Mouse (Mus musculus) embryonic fibroblast, embryonic 13.5 days (primary cell): ENCODE data around the gene Fstl3. TPM values are rescaled to one million over a fixed set of nuclear protein-coding genes. Genes with fewer than 3 reads are reported as not detected.

Source experiments
- H3K27ac ChIP-seq: 2 replicates; pipeline ENCODE4 v1.5.1; 2012; ENCODE audit warnings: low read length, control low read depth, inconsistent platforms; ENCODE audit not compliant: insufficient read depth
- H3K4me1 ChIP-seq: 2 replicates; pipeline ENCODE4 v1.6.1; 2011; ENCODE audit warnings: low read length; ENCODE audit not compliant: control insufficient read depth, insufficient read depth
- H3K4me3 ChIP-seq: 2 replicates; pipeline ENCODE4 v1.5.1; 2011; ENCODE audit warnings: mild to moderate bottlenecking, control low read depth, low read length; ENCODE audit not compliant: insufficient read depth
- CTCF ChIP-seq: IDR thresholded peaks from 2 replicates; pipeline ENCODE4 v1.5.1; 2011; ENCODE audit warnings: mild to moderate bottlenecking, control low read depth, low read length, moderate library complexity, borderline replicate concordance; ENCODE audit not compliant: insufficient read depth
- POLR2A ChIP-seq: IDR thresholded peaks from 2 replicates; pipeline ENCODE4 v1.6.1; 2011; ENCODE audit warnings: low read depth, mild to moderate bottlenecking, control low read depth, low read length, moderate library complexity
- polyA plus RNA-seq: library from polyadenylated mRNA; stranded (reverse); fragments of >200 nt; gene quantifications from 2 replicates; pipeline ENCODE4 v1.2.4, GENCODE M21; 2011; ENCODE audit warnings: low read depth; ENCODE audit not compliant: missing spikeins, insufficient read length

The Fstl3 gene
- polyA plus RNA-seq, 1 experiment, result 21.9 TPM

GRCm38 (mm10) chr10:79795905-79796304, 18.8 kb downstream of the Fstl3 start:
- no peak overlapping the region for H3K27ac ChIP-seq
- no peaks in the 10 kb centered on the region for H3K4me1 ChIP-seq
- no peak for TF ChIP-seq CTCF
- TF ChIP-seq POLR2A, result no peak
- H3K4me3 ChIP-seq, result no peak overlapping the region

GRCm38 (mm10) chr10:79797326-79797725, 20.3 kb downstream of the Fstl3 start:
- TF ChIP-seq CTCF (no peak), POLR2A (no peak)
- peaks cover 4% of the 10 kb centered on the region for H3K4me1 ChIP-seq
- no peak overlapping the region for H3K27ac ChIP-seq
- H3K4me3 ChIP-seq, result no peak overlapping the region

- TF ChIP-seq POLR2A, result no peak
- TF ChIP-seq CTCF, result no peak
- Histone ChIP-seq H3K4me1 (peaks cover 4% of the 10 kb centered on the region), H3K27ac (no peak overlapping the region), H3K4me3 (no peak overlapping the region)
These were observed 21.3 kb downstream of the Fstl3 start for GRCm38 (mm10) chr10:79798289-79798928.

- H3K27ac ChIP-seq, result no peak overlapping the region
- no peak overlapping the region for H3K4me3 ChIP-seq
- TF ChIP-seq CTCF, result no peak
- peaks cover 4% of the 10 kb centered on the region for H3K4me1 ChIP-seq
These were observed 23.4 kb downstream of the Fstl3 start for GRCm38 (mm10) chr10:79800508-79800907.

DNA sequence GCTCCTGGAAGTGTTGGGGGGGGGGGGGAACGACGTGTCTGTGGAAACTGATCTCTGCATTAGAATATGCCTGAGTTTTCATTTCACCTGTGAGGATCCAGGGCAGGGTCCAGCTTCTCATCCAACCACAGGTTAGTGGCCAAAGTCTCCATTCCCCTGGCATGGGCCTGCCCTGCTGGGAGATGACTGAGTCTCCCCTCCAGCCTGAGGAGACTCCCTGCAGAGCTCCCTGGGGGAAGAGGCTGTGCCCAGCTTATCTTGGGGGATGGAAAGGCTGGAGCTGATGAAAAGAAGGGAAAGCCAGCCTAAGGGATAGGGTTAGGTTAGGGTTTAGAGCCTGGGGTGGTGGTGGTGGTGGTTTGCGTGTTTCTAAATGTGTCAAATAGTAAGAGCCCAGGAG, 24.8 kb downstream of the Fstl3 start:
- Histone ChIP-seq H3K4me1 (peaks cover 4% of the 10 kb centered on the region), H3K27ac (no peak overlapping the region), H3K4me3 (no peak overlapping the region)
- TF ChIP-seq POLR2A (no peak), CTCF (no peak)

DNA sequence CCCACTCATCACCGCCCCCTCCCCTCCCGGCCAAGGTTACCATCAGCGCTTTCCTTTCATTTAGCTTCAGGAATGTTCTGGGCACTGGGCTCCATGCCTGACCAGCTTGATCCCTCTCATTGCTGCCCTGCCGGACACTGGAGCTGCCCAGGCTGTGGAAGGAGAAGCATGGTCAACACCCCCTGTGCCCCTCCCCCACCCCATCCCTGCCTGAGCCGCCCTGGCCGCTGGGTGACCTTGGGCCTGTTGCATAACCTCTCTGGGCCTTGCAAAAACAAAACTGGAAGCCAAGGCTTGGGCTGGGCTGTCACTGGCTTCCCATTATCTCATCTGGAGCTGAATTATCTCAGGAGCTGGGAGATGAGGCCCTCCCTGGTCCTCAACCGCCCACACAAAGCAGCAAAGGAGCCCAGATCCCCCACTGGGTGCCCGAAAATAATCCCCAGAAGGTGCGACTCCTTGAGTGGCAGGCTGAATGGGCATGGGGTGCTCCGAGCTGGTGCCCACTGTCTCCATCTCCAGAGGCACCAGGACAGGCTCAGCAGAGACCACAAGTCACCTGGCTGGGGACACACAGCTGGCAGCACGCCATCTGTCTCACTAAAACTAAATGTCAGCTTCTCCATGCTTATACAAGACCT, 25.4 kb downstream of the Fstl3 start:
- Histone ChIP-seq H3K4me3 (no peak overlapping the region), H3K4me1 (peaks cover 4% of the 10 kb centered on the region), H3K27ac (no peak overlapping the region)
- TF ChIP-seq POLR2A, result no peak
- TF ChIP-seq CTCF, result no peak

- TF ChIP-seq CTCF (no peak), POLR2A (no peak)
- Histone ChIP-seq H3K27ac (no peak overlapping the region), H3K4me3 (no peak overlapping the region), H3K4me1 (peaks cover 4% of the 10 kb centered on the region)
These were observed 26.7 kb downstream of the Fstl3 start for GRCm38 (mm10) chr10:79803716-79804323.

DNA sequence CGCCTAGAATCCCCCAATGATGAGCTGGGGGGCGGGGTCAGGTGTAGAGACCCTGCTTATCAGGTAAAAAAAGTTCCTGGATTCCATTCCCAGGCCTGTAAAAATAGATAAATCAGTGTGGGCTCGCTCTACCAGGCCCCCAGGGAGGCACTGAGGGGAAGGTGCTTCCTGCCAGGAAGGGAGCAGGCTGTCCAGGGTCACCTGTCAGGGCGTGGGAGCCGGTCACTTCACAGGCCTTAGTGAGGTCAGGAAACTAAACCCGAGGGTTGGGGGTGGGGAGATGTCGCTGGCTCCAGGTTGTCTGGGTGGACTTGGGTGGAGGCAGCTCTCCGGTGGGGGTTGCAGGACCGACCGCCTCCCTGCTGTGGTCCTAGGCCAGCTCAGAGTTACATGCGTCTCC, 28.6 kb downstream of the Fstl3 start:
- H3K4me1 ChIP-seq, result peaks cover 4% of the 10 kb centered on the region
- no peak overlapping the region for H3K4me3 ChIP-seq
- TF ChIP-seq POLR2A (no peak), CTCF (no peak)
- no peak overlapping the region for H3K27ac ChIP-seq

DNA sequence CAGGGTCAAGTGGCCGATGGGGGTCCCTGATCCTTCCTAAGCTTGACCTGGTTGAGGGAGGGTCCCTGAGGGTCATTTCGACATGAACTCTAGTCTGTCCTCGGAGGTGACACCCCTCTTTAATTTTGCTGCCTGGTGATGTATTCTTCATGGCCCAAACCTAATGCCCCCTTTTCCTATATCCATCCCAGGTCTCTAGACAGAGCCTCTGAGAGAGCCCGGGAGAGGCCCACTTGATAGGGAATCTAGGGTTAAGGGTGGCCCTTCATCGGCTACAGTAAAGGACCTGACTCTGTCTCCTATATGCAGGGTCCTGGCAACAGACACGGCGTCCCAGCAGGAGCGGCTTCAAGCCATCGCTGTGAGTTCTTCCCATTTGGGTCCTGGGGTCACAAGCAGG, 29.3 kb downstream of the Fstl3 start:
- no peak overlapping the region for H3K27ac ChIP-seq
- peaks cover 4% of the 10 kb centered on the region for H3K4me1 ChIP-seq
- H3K4me3 ChIP-seq, result no peak overlapping the region
- TF ChIP-seq CTCF (no peak), POLR2A (no peak)

DNA sequence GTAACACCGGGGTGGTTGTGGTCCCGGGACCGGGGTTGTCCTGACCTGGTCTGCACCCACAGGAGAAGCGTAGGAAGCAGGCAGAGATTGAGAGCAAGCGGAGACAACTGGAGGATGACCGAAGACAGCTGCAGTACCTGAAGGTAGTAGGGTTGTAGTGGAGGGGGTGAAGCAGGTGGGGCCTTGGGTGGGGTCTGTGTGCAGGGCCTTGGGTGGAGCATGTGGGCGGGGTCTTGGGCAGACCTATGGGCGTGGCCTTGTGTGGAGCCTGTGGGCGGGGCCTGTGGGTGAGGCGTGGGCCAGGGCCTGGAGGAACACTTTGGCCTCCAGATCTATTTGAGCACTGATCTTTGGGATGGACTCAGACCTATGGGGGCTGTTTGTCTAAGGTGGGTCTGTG, 29.9 kb downstream of the Fstl3 start:
- Histone ChIP-seq H3K27ac (no peak overlapping the region), H3K4me3 (no peak overlapping the region), H3K4me1 (peaks cover 2% of the 10 kb centered on the region; the same call in 1 of the 2 replicates)
- no peak for TF ChIP-seq POLR2A
- no peak for TF ChIP-seq CTCF
